Mouse (Mus musculus): ENCODE measurements at regions not wholly inside any gene's neighbourhood (a gene's known extent, or its start where the extent isn't known, plus 50 kb on each side); places are given as distances from the start of the nearest gene placed in this dataset.

DNA sequence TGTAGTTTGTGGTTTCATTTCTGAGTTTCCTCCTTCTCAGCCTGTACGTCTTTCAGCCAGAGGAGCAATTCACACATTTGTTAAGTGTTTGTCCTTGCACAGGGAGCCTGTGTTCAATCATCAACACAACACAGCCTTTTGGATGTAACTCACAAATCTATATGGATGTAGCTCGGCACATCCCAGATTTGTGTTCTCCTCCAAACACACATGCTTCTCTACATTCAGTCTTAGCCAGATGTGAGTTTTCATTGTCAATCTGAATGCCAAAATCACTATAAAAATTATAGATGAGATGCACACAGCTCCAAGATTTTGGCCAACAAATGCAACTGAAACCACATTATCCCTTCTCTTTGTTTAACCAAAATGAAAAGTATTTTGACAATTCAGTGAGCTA is 380.9 kb downstream of the Gm9195 start:
- DNase-seq: no peak

GRCm38 (mm10) chr14:72091579-72091978 is 400.1 kb downstream of the Gm9195 start:
- DNase-seq: no peak

DNA sequence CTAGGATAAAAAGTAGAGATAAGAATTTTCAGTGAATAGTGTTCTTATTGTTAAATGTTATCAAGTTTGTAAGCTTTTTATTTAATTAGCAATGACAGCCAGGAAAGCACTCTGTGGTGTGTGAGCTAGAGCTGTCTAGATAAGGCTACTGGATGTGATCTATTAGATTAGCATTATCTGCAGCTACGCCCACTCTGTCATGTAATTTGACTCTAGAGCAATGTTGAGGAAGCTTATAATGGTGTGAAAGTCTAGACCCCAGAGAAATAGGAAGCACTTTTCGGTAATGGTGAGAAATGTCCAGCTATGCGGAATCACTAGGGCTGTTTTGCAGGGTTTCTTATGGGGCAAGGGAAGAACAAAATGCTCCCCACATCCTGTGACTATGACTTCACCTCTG is 410.2 kb downstream of the Gm9195 start:
- no peak for DNase-seq

DNA sequence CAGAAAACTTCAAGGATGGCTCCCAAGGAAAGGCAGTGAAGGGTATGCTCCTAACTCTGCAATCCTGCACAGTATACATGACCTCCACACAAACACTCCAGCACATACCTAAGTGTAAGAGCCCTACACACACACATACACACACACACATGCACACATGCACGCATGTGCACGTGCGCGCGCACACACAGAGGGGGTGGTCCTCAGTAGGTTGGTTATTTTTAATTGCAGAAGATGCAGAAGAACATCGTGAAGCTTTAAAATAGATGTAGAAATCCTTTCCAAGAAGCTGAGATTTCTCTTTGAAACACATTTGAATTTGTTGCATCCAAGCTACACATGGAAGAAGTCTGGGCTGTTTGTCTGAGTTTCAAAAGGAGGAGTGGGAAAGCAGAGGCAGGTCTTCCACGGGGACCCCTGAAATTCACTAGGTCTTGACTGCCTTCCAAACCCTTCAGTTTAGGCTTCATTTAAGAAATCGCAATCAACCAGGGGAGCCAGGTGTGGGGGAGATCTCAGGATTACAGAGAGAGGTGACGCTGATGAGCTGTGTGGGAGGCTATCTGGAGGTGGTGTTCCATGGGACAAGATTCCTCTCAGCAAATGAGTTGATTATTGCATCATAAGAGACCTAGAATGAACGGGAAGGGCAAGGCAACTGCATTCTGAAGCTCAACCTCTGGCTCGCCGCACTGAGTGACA is 427.4 kb downstream of the Gm9195 start:
- DNase-seq: no peak

DNA sequence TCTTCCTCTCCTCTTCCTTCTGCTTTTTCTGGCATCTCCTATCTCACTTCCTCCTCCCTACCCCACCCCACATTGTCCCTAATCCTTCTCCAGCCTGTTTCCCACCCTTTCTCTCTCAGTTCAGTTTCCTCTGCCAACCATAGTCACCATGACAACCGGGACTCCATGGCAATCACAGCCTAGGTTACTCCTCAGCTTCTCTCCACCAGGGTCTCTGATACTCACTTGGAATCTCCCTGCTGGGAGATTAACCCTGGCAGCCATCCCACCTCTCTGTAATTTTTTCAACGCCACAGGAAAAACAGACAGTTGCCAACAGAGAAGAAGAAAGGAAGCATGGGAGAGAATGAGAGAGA is 448.8 kb downstream of the Gm9195 start:
- DNase-seq: no peak

- no peak for DNase-seq
These were observed 449.3 kb downstream of the Gm9195 start for GRCm38 (mm10) chr14:72042112-72042880.

GRCm38 (mm10) chr14:72030396-72030795 is 461.2 kb downstream of the Gm9195 start:
- DNase-seq: no peak

- DNase-seq: peak; percentile 15
These were observed 464.1 kb downstream of the Gm9195 start for GRCm38 (mm10) chr14:72027362-72028020.

DNA sequence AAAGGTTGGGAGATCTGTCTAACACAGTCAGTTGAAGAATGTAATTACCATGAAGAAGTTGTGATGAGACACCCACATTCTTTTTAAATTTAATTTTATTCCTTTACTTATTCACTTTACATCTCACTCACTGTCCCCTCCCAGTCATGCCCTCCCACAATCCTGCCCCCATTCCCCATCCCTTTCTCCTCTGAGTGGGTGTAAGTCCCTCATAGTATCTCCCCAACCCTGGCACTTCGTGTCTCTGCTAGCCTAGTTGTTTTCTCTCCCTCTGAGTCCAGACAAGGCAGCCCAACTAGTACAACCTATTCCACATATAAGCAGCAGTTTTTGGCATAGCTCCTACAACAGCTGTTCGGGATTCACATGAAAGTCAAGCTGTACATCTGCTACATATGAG is 487.3 kb downstream of the Gm9195 start:
- DNase-seq: no peak

- DNase-seq: no peak
These were observed 489.2 kb downstream of the Gm9195 start for GRCm38 (mm10) chr14:72002205-72003138.

GRCm38 (mm10) chr14:71973016-71973415 is 518.6 kb downstream of the Gm9195 start:
- no peak for DNase-seq

- no peak for DNase-seq
These were observed 519.1 kb downstream of the Gm9195 start for GRCm38 (mm10) chr14:71972521-71972920.

GRCm38 (mm10) chr14:71967646-71968045 is 524.0 kb downstream of the Gm9195 start:
- DNase-seq: peak; percentile 4

DNA sequence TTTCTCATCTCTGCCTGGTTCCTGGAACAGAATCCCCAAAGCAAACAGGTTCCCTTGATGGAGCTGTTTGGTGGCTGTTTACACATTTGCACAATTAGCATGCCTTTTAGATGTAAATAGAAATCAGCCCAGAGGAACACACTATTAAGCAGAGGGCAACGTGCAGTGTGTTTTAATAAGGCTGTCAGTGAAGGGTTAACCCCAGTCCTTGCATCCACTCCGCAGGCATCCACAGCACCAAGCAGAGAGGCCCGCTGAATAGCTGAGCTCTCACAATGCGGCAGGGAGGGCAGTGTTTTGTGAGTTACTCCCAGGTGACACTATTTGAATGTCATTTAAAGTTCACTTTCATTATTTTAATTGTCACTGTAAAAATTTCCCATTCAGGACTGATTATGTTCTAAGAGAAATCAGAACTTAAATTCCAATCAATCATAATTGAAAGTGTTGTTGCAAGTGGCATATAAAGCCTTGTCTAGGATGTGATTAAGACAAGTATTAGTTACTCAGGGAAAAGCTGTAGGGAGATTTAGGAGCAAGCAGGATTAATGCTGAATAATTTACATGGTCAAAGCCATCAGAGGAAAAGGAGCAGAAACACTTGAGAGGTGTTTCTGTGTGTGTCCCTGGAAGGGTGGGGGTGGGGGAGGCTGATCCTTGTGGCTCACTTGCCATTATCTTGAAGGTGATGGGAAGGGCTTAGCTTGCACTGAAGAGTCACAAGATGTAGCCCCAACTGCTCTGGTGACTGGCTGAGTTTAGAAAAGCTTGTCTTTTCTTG is 528.1 kb downstream of the Gm9195 start:
- no peak for DNase-seq

DNA sequence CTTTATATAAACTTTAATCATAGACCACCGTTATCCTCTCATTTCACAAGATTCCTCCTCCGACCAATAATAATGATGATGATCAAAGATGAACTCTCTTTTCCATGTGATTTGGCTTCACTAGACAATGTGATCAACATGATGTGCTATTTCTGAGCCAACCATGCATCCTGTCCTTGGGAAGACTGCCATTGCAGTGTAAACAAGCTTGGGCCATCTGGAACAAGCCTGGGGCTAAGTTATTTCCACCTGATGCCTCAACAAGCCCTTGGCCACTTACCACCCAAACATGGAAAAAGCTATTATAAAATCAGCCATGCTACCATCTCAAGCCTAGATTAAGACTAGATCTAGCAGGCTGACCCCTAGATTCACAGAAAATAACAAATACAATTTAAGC is 542.9 kb downstream of the Gm9195 start:
- no peak for DNase-seq

DNA sequence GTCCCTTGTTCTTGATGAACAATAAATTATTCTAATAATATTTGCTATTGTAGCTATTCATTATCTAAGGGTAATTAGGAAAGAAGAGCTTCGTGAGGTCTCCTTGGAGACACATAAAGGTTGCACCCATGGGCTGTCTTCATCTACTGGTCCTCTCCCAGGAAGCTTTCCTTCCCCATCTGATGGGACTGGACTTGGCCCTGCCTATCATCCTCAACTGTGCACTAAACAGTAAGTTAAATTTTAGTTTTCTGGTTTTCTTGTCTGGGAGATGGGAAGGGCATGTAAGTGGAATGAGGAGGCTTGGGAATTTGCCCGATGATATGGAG is 554.5 kb downstream of the Gm9195 start:
- DNase-seq: no peak

DNA sequence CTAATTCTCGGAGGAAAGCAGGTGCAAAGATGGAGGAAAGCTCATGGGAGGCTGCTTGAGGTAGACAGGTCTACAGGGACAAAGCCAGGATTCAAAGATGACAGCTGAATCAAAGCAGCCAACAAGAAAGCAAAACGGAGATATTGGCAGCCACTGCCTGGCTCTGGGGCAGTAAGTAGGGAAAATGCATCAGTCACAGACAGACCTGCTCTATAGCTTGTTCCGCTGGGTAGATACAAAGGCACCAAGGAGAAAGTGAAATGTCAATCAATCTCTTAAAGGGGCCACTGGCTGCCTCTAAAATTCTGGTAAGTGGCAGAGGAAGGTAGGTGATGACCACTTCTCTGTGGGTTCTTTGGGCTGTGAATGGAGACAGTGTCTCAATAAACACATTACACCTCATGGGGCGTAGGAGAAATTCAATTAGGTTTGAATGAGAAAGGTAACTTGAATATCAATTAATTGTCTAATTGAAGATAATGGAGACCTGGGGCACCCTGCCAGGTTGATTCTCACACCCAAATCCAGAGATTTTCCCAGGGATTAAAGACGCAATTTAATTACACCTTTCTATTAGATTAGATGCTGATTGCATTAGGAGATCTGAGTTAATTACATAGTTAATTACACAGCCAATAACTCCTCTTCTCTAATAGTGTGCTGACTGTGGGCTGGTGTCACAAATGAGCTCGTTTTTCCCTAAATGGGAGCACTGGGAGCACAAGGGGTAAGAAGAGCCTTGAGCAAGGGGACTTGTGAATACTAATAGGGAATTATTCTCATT is 555.1 kb downstream of the Gm9195 start:
- no peak for DNase-seq

GRCm38 (mm10) chr14:71915964-71916363 is 575.7 kb downstream of the Gm9195 start:
- DNase-seq: no peak

DNA sequence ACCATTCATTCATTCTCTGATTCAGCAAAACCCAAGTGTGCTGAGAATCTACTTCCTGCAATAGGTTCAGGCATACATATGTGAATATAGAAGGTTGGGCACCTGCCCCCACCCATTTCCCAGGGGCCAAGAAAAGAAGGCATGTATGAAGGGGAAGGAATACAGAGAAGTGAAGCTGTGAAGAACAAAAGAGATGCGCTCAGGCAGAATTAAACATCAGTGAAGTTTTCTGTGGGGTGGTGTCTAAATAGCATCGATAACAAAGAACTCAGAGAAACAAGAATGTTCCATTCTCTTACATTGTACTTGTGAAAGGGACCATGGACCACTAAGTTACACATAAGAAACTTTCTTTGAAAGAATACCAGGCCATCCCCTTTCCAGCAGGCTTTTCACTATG is 580.7 kb downstream of the Gm9195 start:
- DNase-seq: no peak

DNA sequence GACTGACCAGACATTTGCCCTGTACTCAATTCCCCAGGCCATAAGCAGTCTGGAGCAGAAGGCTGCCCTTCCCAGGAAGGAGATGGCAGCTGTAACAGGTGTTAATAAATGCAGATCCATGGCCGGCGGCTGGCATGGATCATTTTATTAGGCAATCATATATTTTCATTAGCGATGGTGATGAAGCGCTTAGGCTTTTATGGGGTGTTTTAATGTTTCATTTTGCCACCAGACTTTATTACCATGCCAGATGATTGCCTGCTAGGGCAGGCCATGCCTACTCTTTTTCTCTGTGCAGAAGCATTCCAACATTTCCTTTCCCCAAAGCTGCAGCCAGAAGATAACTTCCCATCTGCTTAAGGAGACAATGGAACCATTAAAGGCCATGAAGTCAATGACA is 596.2 kb downstream of the Gm9195 start:
- no peak for DNase-seq

DNA sequence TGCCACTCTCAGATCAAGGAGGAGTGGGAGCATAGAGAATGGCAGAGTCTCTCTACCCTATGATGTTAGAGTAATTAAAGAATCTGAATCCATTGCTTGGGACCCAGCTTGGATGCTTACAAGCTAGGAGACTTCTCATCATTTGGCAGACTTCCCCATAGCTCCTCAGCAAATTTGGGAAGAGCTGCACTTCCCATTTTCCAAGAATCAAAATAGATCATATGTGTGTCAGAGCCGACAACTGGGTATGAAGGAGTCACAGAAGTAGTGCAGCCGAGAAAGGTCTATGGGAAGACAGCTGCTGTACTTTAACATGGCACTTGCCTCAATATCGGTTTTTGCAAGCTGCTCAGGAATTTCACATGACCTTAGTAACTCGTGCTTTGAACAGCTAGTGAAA is 596.8 kb downstream of the Gm9195 start:
- DNase-seq: no peak
